Mouse (Mus musculus) stomach, adult 2 months (tissue): Measurements from ENCODE around the gene Egf. TPM values are rescaled to one million over a fixed set of nuclear protein-coding genes. Genes with fewer than 3 reads are reported as not detected.

ENCODE experiments used
- polyA plus RNA-seq: library from polyadenylated mRNA; depleted of rRNA; stranded (reverse); fragments of >200 nt; gene quantifications from 2 replicates; pipeline ENCODE4 v1.2.3, GENCODE M21; 2012; rRNA removed

Egf gene
- 1.2 and 2.3 TPM in 2 replicates for polyA plus RNA-seq

DNA sequence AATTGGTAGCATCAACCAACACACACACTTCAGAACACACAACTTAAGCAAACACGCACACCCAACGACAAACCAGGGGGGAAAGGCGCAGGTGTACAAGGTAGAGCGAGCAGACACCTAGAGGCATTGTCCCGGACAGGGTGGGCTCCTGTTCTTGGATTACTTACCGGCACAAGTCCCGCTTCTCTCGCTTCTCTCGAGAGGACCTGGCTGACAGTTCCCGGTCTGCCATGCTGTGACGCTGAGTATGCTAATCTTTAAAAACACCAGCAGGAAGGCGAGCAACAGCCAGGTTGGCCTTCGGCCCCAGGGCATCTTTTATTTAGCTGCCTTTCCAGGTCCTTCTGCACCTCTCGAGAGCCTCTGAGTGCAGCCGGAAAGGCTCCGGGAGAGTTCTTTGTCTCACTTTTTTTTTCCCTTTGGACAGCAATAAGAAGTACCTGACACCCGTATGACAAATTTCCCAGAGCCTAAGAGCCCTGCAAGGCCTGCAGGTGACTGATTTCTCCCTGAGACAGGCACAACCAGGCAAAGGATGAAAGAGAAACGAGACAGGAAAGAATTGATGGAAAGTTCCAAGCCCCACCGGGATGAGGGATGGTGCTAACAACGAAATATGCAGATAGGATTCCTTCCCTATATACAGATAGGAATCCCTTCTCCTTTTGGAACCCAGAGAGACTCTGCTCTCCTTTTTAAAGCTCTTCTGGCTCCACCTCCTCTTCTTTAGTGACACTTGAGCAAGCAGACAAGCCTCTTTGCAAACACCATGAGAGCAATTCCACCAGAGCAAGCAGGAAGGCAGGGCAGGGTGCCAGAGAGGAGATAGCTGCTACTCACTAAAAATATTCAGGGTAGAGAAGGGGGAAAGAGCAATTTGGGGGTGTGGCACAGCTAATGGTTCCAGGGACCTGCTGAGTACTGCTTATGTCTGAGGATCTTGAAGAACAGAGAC lies at the start of gene Egf:
Gene Egf (minus strand): TSS at position 667 of the 955 bp plus-strand sequence.

DNA sequence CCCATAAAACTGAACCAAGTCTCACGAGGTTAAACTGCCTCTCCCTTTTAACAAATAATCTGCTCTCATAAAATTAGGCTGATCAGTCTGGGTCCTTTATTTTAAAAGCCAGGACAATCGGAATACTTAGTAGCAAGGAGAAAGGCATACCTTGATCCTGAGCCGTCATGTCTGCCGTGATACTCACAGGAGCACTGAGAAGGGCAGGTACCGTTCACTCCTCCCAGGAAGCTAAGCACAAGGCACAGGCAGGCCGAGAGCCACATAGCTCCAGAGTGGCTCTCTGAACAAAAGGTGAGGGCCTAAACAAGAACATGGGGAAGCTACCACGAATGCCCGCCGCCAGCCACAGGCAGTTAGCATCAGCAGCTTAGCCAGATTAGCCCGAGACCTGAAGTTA lies 48.6 kb upstream of the Egf start, which contains the start of gene Lrit3:
Gene Lrit3 (minus strand): TSS at position 266 of the 400 bp plus-strand sequence.

Other genes starting within 250 kb of the Egf start
- gene Elovl6, start 223.0 kb downstream of the Egf start, polyA plus RNA-seq, result 26.8 and 28.9 TPM in 2 replicates
- gene Lrit3, start 48.7 kb upstream of the Egf start, polyA plus RNA-seq, result 0.17 and 0.30 TPM in 2 replicates
- gene Rrh, start 67.3 kb upstream of the Egf start, polyA plus RNA-seq, result not detected in 2 replicates
- gene Gar1, start 76.1 kb upstream of the Egf start, polyA plus RNA-seq, result 4.4 and 4.7 TPM in 2 replicates
- 31.6 and 31.9 TPM in 2 replicates for gene Cfi, start 80.6 kb upstream of the Egf start, polyA plus RNA-seq
- gene Pla2g12a, start 123.3 kb upstream of the Egf start, polyA plus RNA-seq, result 68.0 and 107 TPM in 2 replicates
- 72.1 and 77.5 TPM in 2 replicates for gene Casp6, start 146.1 kb upstream of the Egf start, polyA plus RNA-seq
- gene Mcub, start 214.9 kb upstream of the Egf start, polyA plus RNA-seq, result 3.4 and 3.5 TPM in 2 replicates